Mouse (Mus musculus) heart, embryonic 10.5 days (tissue): ENCODE measurements at regions not wholly inside any gene's neighbourhood (a gene's known extent, or its start where the extent isn't known, plus 50 kb on each side); places are given as distances from the start of the nearest gene placed in this dataset.
A peak's percentile ranks its signal among the peaks of the same experiment; 100 is the strongest.

ENCODE experiments used
- DNase-seq: peaks from one replicate; pipeline ENCODE4 v3.0.0-alpha.2; 2017; ENCODE audit warnings: low spot score
- H3K27ac ChIP-seq: fragments of 300-500 bp; sonication (generic); 2 replicates; pipeline ENCODE4 v1.5.1; 2016; ENCODE audit warnings: mild to moderate bottlenecking
- H3K27me3 ChIP-seq: fragments of 300-500 bp; sonication (generic); 2 replicates; pipeline ENCODE4 v1.6.1; 2016; ENCODE audit warnings: mild to moderate bottlenecking; ENCODE audit not compliant: poor library complexity, insufficient read depth, severe bottlenecking
- H3K36me3 ChIP-seq: fragments of 300-500 bp; sonication (generic); 2 replicates; pipeline ENCODE4 v1.6.1; 2016; ENCODE audit warnings: mild to moderate bottlenecking, moderate library complexity
- H3K4me1 ChIP-seq: fragments of 300-500 bp; sonication (generic); 2 replicates; pipeline ENCODE4 v1.6.1; 2016; ENCODE audit warnings: mild to moderate bottlenecking
- H3K4me3 ChIP-seq: fragments of 300-500 bp; sonication (generic); 2 replicates; pipeline ENCODE4 v1.5.1; 2016; ENCODE audit warnings: mild to moderate bottlenecking, moderate library complexity
- H3K9me3 ChIP-seq: fragments of 300-500 bp; sonication (generic); 2 replicates; pipeline ENCODE4 v1.6.1; 2016; ENCODE audit warnings: mild to moderate bottlenecking, moderate library complexity
- WGBS: fragments of 180-500 bp; shearing (Covaris S2); methylation state at CpG from one replicate; pipeline ENCODE4 v1.1.7; 2016; 5-methylcytosine and 5-hydroxymethylcytosine counted together

DNA sequence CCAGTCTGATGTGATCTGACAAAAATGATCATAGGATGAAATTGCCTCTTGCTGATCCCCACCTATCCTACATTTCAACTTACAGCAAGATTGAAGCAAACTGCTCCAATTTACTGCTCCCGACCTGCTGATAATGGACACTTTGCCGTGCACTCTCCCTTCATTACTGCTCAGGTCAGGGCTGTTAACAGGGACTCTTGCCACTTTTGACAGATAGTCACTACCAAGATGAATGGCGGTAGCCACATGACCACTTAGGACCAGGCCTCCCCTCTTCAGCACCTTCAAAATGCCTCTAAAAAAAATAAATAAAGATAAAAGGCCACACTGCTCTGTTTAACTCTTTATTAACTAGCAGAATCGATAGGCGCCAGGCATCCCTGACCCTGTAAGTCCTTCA, 199.2 kb upstream of the Sp4 start:
- Histone ChIP-seq H3K27me3 (no peaks in the 10 kb centered on the region), H3K4me3 (no peak overlapping the region), H3K27ac (no peak overlapping the region), H3K36me3 (no peaks in the 10 kb centered on the region), H3K4me1 (peaks cover 19% of the 10 kb centered on the region), H3K9me3 (no peaks in the 10 kb centered on the region)
- WGBS = 14% methylated on average over 5 of the region's 5 CpGs
- DNase-seq = peak; percentile 67

DNA sequence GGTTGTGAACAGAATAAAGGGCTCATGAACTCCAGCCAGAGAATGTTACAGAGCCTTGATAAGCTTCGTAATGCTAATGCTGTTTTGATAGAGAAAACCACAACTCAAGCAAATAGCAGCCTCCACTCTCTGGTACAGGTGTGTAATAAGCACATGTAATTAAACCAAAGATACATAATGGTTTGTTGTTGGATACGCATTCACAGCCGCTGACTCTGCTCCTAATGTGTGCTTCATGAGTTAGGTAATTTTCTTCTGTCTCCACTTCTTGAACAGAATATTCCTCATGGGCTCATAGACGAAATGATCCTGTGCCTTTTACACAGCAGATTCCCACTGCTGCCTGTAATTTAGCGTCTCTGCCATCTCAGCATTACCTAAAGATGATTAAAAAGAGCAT, 186.8 kb upstream of the Sp4 start:
- WGBS = 80% methylated on average over 5 of the region's 5 CpGs
- no peak overlapping the region for H3K27ac ChIP-seq
- H3K4me3 ChIP-seq = no peak overlapping the region
- no peaks in the 10 kb centered on the region for H3K27me3 ChIP-seq
- no peaks in the 10 kb centered on the region for H3K9me3 ChIP-seq
- DNase-seq = no peak
- no peaks in the 10 kb centered on the region for H3K4me1 ChIP-seq
- H3K36me3 ChIP-seq = no peaks in the 10 kb centered on the region

DNA sequence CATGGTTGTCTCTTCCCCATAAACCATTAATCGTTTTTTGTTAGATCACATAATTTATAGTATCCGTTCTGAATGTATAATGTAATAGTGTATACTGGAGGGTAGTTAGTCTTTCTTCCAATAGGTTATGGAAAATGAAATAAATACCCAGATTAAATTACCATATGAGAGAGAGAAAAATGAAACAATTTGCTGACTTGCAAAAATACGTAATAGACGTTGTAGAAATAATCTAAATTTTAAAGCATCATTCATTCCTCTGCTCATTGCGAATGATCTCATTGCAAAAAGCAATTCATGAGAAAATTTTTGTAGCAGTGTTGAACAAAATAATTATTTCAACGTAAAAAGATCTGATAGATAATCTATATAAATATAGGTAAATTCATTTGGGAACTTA, 185.2 kb upstream of the Sp4 start:
- H3K9me3 ChIP-seq = no peaks in the 10 kb centered on the region
- no peak overlapping the region for H3K27ac ChIP-seq
- DNase-seq = no peak
- H3K4me1 ChIP-seq = no peaks in the 10 kb centered on the region
- H3K27me3 ChIP-seq = no peaks in the 10 kb centered on the region
- 84% methylated on average over 6 of the region's 6 CpGs for WGBS
- no peak overlapping the region for H3K4me3 ChIP-seq
- H3K36me3 ChIP-seq = no peaks in the 10 kb centered on the region

DNA sequence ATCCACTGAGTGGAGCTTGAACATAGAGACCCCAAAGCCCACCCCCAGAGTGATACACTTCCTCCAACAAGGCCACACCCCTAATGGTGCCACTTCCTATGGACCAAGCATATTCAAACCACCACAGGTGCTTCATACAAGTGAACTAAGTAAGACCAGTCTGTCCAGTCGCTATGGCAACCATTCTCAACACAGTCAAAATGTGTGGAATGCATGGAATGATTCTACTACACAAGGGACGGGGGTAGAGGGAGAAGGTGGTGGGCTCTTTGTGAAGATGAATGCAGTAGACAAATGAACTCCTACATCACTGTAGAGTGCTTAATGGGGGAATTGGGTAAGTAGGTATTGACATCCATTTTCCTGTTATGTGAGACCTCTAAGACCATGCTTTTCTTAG, 180.1 kb upstream of the Sp4 start:
- no peaks in the 10 kb centered on the region for H3K27me3 ChIP-seq
- no peaks in the 10 kb centered on the region for H3K4me1 ChIP-seq
- DNase-seq = no peak
- H3K36me3 ChIP-seq = no peaks in the 10 kb centered on the region
- no peak overlapping the region for H3K27ac ChIP-seq
- H3K4me3 ChIP-seq = no peak overlapping the region
- no peaks in the 10 kb centered on the region for H3K9me3 ChIP-seq
- 65% methylated on average over 2 of the region's 2 CpGs for WGBS

DNA sequence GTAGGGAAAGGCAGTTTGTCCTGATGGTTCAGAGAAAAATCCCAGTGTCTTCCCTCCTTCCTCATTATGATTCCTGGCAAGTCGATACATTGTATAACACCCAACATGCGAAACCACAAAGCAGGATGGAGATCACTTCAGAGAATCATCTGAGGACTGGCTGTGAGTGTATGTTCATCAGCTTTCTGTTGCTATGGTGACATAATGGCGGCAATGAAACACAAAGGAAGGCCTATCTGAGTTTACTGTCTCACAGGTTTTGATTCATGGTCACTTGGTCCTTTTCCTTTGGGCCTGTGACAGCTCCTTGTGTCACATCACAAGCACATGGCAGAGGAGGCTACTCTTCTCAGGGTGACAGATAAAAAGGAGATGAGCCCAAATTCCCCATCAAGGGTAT, 173.5 kb upstream of the Sp4 start:
- H3K9me3 ChIP-seq = no peaks in the 10 kb centered on the region
- no peak overlapping the region for H3K4me3 ChIP-seq
- no peaks in the 10 kb centered on the region for H3K4me1 ChIP-seq
- WGBS = 81% methylated on average over 3 of the region's 3 CpGs
- no peak overlapping the region for H3K27ac ChIP-seq
- H3K36me3 ChIP-seq = no peaks in the 10 kb centered on the region
- H3K27me3 ChIP-seq = no peaks in the 10 kb centered on the region
- peak; percentile 7 for DNase-seq

DNA sequence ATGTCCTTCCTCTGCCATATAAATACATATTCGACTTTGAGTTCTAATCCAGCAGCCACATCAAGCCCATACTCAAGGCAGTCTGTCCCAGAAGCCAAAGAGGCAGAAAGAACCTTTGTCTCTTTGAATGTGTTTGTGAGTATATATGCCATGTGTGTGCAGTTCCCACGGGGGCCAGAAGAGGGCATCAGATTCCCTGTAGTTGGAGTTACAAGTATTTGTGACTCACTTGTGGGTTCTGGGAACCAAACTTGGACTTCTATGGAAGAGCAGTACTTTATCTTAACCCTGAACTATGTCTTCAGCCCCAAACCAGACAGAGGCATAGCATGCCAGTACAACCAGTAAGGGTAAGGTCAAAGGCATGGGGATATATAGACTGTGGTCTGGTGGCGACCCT, 165.6 kb upstream of the Sp4 start:
- peaks cover 12% of the 10 kb centered on the region; the same call in 1 of the 2 replicates for H3K27me3 ChIP-seq
- H3K9me3 ChIP-seq = peaks cover 3% of the 10 kb centered on the region; the same call in 1 of the 2 replicates
- no peak for DNase-seq
- WGBS = 76% methylated on average over 3 of the region's 3 CpGs
- H3K36me3 ChIP-seq = no peaks in the 10 kb centered on the region
- no peak overlapping the region for H3K27ac ChIP-seq
- no peaks in the 10 kb centered on the region for H3K4me1 ChIP-seq
- H3K4me3 ChIP-seq = no peak overlapping the region

DNA sequence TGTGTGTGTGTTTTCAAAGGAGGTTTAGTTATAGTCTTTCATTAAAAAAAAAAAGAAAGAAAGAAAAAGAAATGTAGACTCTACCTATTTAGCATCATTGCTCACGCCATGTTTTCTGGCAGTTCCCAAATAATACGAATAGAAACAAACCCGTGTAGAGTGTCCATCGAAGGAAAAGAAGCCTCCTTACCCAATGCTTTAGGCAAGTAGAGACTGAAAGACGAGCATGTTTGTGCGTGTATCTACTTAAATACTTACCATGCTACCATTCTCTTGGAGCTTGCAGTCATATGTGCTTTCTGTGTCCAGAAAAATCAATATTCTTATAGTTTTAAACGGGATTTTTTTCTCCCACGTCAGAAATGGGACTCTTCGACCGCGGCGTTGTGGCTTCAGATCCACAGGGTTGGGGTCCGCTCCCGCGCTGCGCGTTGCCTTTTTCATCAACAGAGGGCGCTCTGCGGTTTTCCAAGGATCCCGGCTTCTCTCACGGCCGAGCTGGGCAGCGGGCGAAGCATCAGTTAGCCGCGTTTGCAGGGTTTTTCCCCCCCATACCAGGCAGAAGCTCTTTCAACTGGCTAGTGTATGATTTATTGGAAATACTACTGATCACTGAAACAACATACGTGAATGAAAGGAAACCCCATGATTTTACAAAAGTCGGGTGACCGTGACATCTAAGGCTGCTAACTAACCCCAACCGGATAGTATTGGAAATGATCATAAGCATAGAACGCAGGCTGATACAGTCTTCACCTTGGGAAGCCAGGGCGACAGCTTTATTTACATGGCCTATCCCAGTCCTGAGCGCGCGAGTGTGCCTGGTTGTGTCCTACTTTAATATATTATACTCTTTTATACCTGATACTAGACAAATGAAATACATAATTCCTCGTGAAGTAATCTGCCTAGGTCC, 156.5 kb upstream of the Sp4 start:
- Histone ChIP-seq H3K27ac (no peak overlapping the region), H3K9me3 (no peaks in the 10 kb centered on the region), H3K27me3 (peaks cover 19% of the 10 kb centered on the region; the same call in 1 of the 2 replicates), H3K4me1 (no peaks in the 10 kb centered on the region), H3K4me3 (peak overlapping the region; percentile 44), H3K36me3 (no peaks in the 10 kb centered on the region)
- peak; percentile 87 for DNase-seq
- WGBS = 11% methylated on average over 36 of the region's 36 CpGs

DNA sequence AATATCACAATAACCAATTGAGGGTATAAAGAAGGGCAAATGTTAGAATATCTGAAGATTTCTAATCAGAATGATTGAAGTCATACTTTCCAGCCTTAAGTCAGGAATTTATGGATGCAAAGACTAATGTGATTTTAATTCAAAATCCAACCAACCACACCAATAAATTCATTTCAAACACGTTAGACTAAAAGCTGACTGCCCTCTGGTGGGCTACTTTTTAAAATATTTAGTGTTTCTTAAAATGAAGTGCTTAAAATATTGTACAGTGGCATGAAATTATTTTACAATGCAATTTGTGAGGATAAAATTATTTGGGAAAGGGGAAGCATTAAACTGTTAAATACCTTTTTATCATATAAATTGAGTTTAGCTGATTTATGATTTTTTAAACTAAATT, 154.4 kb upstream of the Sp4 start:
- DNase-seq = no peak
- no peaks in the 10 kb centered on the region for H3K9me3 ChIP-seq
- H3K4me3 ChIP-seq = no peak overlapping the region
- H3K36me3 ChIP-seq = no peaks in the 10 kb centered on the region
- 46% methylated on average over 1 of the region's 1 CpGs for WGBS
- no peak overlapping the region for H3K27ac ChIP-seq
- H3K27me3 ChIP-seq = peaks cover 13% of the 10 kb centered on the region; the same call in 1 of the 2 replicates
- no peaks in the 10 kb centered on the region for H3K4me1 ChIP-seq

DNA sequence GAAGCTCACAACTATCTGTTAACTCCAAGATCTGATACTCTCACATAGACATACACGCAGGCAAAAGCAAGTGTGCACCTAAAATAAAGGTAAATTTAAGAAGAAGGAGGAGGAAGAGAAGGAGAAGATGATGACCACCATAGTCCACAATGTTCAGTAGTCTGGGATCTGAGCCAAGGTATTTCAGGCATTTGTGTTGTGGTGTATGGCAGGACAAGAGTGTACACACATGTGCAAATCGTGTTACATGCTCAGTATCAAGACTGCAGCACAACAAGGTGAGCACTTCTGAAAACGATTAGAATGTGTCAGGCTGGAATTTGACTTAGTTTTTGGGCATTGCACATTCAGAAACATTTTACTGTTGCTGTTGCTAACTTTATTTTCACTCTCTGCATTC, 138.4 kb upstream of the Sp4 start:
- H3K9me3 ChIP-seq = no peaks in the 10 kb centered on the region
- WGBS = 64% methylated on average over 3 of the region's 3 CpGs
- no peak overlapping the region for H3K27ac ChIP-seq
- H3K4me3 ChIP-seq = no peak overlapping the region
- no peaks in the 10 kb centered on the region for H3K36me3 ChIP-seq
- H3K27me3 ChIP-seq = no peaks in the 10 kb centered on the region
- no peak for DNase-seq
- H3K4me1 ChIP-seq = no peaks in the 10 kb centered on the region

DNA sequence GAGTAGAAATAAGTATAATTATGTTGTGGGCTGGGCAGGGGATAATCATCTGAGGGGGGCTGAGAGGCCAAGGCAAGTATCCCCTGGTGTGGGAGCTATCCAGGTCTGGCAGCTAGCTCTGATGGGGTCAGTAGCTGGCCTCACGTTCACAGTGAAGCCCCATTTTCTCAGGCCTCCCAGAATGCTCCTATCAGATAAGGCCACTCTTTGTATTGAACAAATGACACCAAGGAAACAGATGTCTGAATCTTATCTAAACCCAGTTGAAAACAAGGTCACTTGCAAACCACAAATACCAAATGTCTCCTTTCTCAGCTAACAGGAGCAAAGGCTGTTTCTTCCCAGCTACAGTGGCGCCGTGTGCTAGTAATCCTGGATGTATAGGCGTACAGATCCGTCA, 137.6 kb upstream of the Sp4 start:
- no peak for DNase-seq
- no peak overlapping the region for H3K4me3 ChIP-seq
- H3K4me1 ChIP-seq = no peaks in the 10 kb centered on the region
- WGBS = 58% methylated on average over 5 of the region's 5 CpGs
- H3K27me3 ChIP-seq = no peaks in the 10 kb centered on the region
- H3K9me3 ChIP-seq = no peaks in the 10 kb centered on the region
- no peaks in the 10 kb centered on the region for H3K36me3 ChIP-seq
- H3K27ac ChIP-seq = no peak overlapping the region

DNA sequence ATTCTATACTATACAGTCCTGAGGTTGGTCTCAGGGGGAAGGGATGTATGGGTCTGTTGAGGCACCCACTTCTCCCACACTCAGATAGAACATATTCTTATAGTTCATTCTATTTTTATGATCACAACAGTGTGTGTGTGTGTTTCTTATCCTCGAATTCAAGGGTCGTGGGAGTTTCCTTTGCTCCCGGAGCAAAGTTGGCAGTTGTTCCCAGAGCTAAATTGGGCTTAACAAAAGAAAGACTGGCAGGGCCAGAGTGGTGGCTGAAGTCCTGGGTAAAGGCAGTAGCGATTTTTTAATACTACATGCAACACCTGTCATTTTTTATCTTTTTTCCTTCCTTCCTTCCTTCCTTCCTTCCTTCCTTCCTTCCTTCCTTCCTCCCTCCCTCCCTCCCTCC, 131.5 kb upstream of the Sp4 start:
- Histone ChIP-seq H3K36me3 (no peaks in the 10 kb centered on the region), H3K27me3 (no peaks in the 10 kb centered on the region), H3K9me3 (no peaks in the 10 kb centered on the region), H3K4me3 (no peak overlapping the region), H3K4me1 (no peaks in the 10 kb centered on the region), H3K27ac (no peak overlapping the region)
- WGBS = 59% methylated on average over 4 of the region's 4 CpGs
- DNase-seq = no peak

DNA sequence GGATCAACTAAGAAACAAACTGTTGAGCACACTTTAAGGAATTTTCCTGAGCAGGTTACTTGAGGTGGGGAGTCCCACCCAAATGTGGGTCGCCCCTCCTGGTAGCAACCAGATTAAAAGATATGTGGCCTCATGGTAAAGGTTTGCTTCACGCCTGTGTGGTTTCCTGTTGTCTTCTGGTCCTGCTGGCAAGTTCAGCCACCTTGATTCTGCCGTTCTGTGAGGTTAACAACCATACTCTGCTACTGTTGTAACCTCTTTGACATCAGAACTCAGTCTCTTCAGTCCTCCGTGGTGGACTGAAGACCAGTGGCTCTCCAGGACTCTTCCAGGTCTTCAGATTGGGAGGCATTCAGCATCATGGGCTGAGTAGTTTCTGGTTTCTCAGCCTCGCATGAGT, 127.1 kb upstream of the Sp4 start:
- DNase-seq = no peak
- H3K4me3 ChIP-seq = no peak overlapping the region
- no peaks in the 10 kb centered on the region for H3K4me1 ChIP-seq
- no peaks in the 10 kb centered on the region for H3K9me3 ChIP-seq
- no peaks in the 10 kb centered on the region for H3K27me3 ChIP-seq
- no peak overlapping the region for H3K27ac ChIP-seq
- H3K36me3 ChIP-seq = no peaks in the 10 kb centered on the region
- WGBS = 77% methylated on average over 5 of the region's 5 CpGs

DNA sequence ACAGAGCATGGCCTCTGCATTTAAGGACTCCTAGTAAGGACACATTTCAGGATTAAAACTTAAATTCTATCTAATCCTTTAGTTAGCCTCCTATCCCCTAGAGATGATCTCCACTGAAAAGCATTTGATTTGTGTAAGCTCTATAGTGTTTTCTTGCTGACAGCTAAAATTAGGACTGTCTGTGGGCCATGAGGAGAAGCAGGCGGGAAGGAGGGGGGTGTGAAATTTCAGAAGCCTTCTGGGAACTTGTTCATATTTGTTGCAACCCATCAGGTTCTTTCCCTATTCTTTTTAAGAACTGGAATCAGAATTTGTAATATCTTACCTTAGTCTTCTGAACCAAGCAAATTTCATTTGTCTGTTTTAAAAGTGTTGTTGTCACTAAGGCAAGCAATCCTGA, 114.7 kb upstream of the Sp4 start:
- H3K9me3 ChIP-seq = no peaks in the 10 kb centered on the region
- WGBS = 61% methylated on average over 1 of the region's 1 CpGs
- no peak overlapping the region for H3K27ac ChIP-seq
- 0 out of 2 replicates have a peak, but pooled peaks cover 4% of the 10 kb centered on the region for H3K4me1 ChIP-seq
- no peak overlapping the region for H3K4me3 ChIP-seq
- DNase-seq = no peak
- no peaks in the 10 kb centered on the region for H3K27me3 ChIP-seq
- no peaks in the 10 kb centered on the region for H3K36me3 ChIP-seq
